In genomic region chr15:5239361-5239760, GRCm38 (mm10) we compare ENCODE assay signal across 12 mouse cellular contexts. TPM values are rescaled to one million over a fixed set of nuclear protein-coding genes. Genes with fewer than 3 reads are reported as not detected.
DNase-seq lines count a peak whose midpoint lies in the region; ATAC-seq and TF ChIP-seq lines count a peak whose summit lies in the region.
"Had no signal": no experiment of that assay in that cellular context is flagged by ENCODE, and none has a peak within 500 bp of the region (broad histone marks: within the 10 kb centered on the region; RNA-seq: fewer than 3 reads in every experiment).

No protein-coding gene starts in this region.

- H3K4me1 ChIP-seq in heart, postnatal 0 days (ENCODE audit: control insufficient read depth, insufficient read depth), result peaks cover 30% of the 10 kb centered on the region
- H3K4me1 ChIP-seq in liver, embryonic 13.5 days (replicated peaks), result peaks cover 89% of the 10 kb centered on the region

- H3K4me3 ChIP-seq in heart, postnatal 0 days (ENCODE audit: low read depth, low read length), result 0 out of 2 replicates have a peak overlapping the region, but pooled peaks have one; percentile 61
- H3K4me3 ChIP-seq in liver, embryonic 13.5 days (replicated peaks), result peak overlapping the region; percentile 36
- H3K4me3 ChIP-seq: forebrain, embryonic 13.5 days; left cerebral cortex, adult 2 months; midbrain, embryonic 15.5 days had no signal

- no peak for DNase-seq in heart, postnatal 0 days (ENCODE audit: low spot score)
- no peak for DNase-seq in heart, postnatal 4 days
- peak; percentile 25 for DNase-seq in thymus, postnatal 4 days
- no peak for DNase-seq in thymus, adult 18-20 months
- no peak for DNase-seq in liver, embryonic 13.5 days
- no peak for DNase-seq in retina, embryonic 14.5 days (ENCODE audit: low spot score)
- DNase-seq in T-cell, adult 2 months (ENCODE audit: low spot score), result no peak
- no peak for DNase-seq in natural killer cell, adult 2 months (ENCODE audit: low spot score in 2 of 2)
- DNase-seq: embryo, embryonic 11 days had no signal

- no peak for ATAC-seq in heart, postnatal 0 days (ENCODE audit: insufficient read depth, low read depth)
- no peak for ATAC-seq in liver, embryonic 13.5 days (ENCODE audit: low read depth)
- ATAC-seq: forebrain, embryonic 13.5 days; midbrain, embryonic 15.5 days had no signal

- no peak overlapping the region for H3K9ac ChIP-seq in heart, postnatal 0 days (replicated peaks; ENCODE audit: low read depth, low read length)
- H3K9ac ChIP-seq in liver, embryonic 13.5 days, result peak overlapping the region; percentile 42; the same call in 1 of the 2 replicates
- H3K9ac ChIP-seq: forebrain, embryonic 13.5 days; midbrain, embryonic 15.5 days had no signal

- TF ChIP-seq CTCF in heart, postnatal 0 days (IDR thresholded peaks at IDR 0.05; ENCODE audit: low read depth), result no peak

- peaks cover 29% of the 10 kb centered on the region for H3K27me3 ChIP-seq in heart, postnatal 0 days (ENCODE audit: control insufficient read depth, insufficient read depth, low read length)
- H3K27me3 ChIP-seq in liver, embryonic 13.5 days, result peaks cover 17% of the 10 kb centered on the region

- 60% methylated on average over 4 of the region's 4 CpGs for WGBS in heart, postnatal 0 days
- 17% methylated on average over 4 of the region's 4 CpGs for WGBS in liver, embryonic 13.5 days (ENCODE audit: insufficient replicate concordance)

- H3K36me3 ChIP-seq in heart, postnatal 0 days (replicated peaks; ENCODE audit: control insufficient read depth, insufficient read depth, low read length), result no peaks in the 10 kb centered on the region; the same call in 1 of the 2 replicates
- H3K36me3 ChIP-seq in liver, embryonic 13.5 days, result peaks cover 6% of the 10 kb centered on the region; the same call in 1 of the 2 replicates
- H3K36me3 ChIP-seq: midbrain, embryonic 15.5 days had no signal

- H3K9me3 ChIP-seq in heart, postnatal 0 days (replicated peaks; ENCODE audit: control insufficient read depth, low read length), result no peaks in the 10 kb centered on the region
- no peaks in the 10 kb centered on the region for H3K9me3 ChIP-seq in liver, embryonic 13.5 days (replicated peaks)
- H3K9me3 ChIP-seq: forebrain, embryonic 13.5 days; midbrain, embryonic 15.5 days had no signal

- H3K4me2 ChIP-seq in heart, postnatal 0 days (ENCODE audit: low read depth, low read length), result peak overlapping the region; percentile 89; the same call in 1 of the 2 replicates
- peak overlapping the region; percentile 100 for H3K4me2 ChIP-seq in liver, embryonic 13.5 days
- H3K4me2 ChIP-seq: forebrain, embryonic 13.5 days; midbrain, embryonic 15.5 days had no signal

- TF ChIP-seq EP300 in heart, postnatal 0 days (IDR thresholded peaks at IDR 0.05; ENCODE audit: low read depth), result no peak

- no peak overlapping the region for H3K27ac ChIP-seq in heart, postnatal 0 days (ENCODE audit: low read depth)
- peak overlapping the region; percentile 74 for H3K27ac ChIP-seq in liver, embryonic 13.5 days
- H3K27ac ChIP-seq: forebrain, embryonic 13.5 days; left cerebral cortex, adult 2 months; midbrain, embryonic 15.5 days had no signal

RNA-seq across cellular contexts. Expression of gene Ptger4, which starts 4.6 kb away (rescaled TPM):
- 3.0 and 9.0 TPM in 2 replicates for total RNA-seq in heart, postnatal 0 days (2014; rRNA removed; ENCODE audit: low replicate concordance)
- polyA plus RNA-seq in heart, postnatal 0 days (2015; fragmentation: Nextera tagmentation; extraction: Ambion mirVana), result 4.3 and 5.0 TPM in 2 replicates
- total RNA-seq in heart, postnatal 4 days (2021), result 1 to 10 TPM; 5.9 to 6.1 TPM
- polyA plus RNA-seq in liver, embryonic 13.5 days (2015; fragmentation: Nextera tagmentation; extraction: Ambion mirVana), result 2.2 and 2.4 TPM in 2 replicates

RNA-seq across cellular contexts. Expression of gene Ttc33, which starts 54.0 kb away (rescaled TPM):
- 13.3 and 33.6 TPM in 2 replicates for total RNA-seq in heart, postnatal 0 days (2014; rRNA removed; ENCODE audit: low replicate concordance)
- 32.9 and 35.7 TPM in 2 replicates for polyA plus RNA-seq in heart, postnatal 0 days (2015; fragmentation: Nextera tagmentation; extraction: Ambion mirVana)
- 10 to 100 TPM; 20.8 to 24.8 TPM for total RNA-seq in heart, postnatal 4 days (2021)
- polyA plus RNA-seq in liver, embryonic 13.5 days (2015; fragmentation: Nextera tagmentation; extraction: Ambion mirVana), result 16.8 and 21.9 TPM in 2 replicates
